8 mouse cellular contexts compared by ENCODE assay signal in genomic region chr12:11149421-11150191, GRCm38 (mm10). TPM values are rescaled to one million over a fixed set of nuclear protein-coding genes. Genes with fewer than 3 reads are reported as not detected.
DNase-seq lines count a peak whose midpoint lies in the region; ATAC-seq lines count a peak whose summit lies in the region.

No protein-coding gene starts in this region.

- under 1% methylated on average over 41 of the region's 41 CpGs for WGBS in hindbrain, embryonic 13.5 days

- H3K9ac ChIP-seq in hindbrain, embryonic 13.5 days: peak overlapping the region; percentile 69

- H3K4me2 ChIP-seq in hindbrain, embryonic 13.5 days: peak overlapping the region; percentile 95

- H3K36me3 ChIP-seq in hindbrain, embryonic 13.5 days: no peaks in the 10 kb centered on the region

- peaks cover 20% of the 10 kb centered on the region for H3K4me1 ChIP-seq in hindbrain, embryonic 13.5 days (replicated peaks)

- no peak overlapping the region for H3K27ac ChIP-seq in hindbrain, embryonic 13.5 days

- peaks cover 59% of the 10 kb centered on the region for H3K27me3 ChIP-seq in hindbrain, embryonic 13.5 days

- DNase-seq in ES-CJ7 (ENCODE audit: low read depth, low spot score): peak; percentile 72
- DNase-seq in brain, adult 2 months (ENCODE audit: low read depth, low spot score): peak; percentile 56
- DNase-seq in gastrocnemius, adult 18-20 months (ENCODE audit: low spot score): peak; percentile 46
- DNase-seq in layer of hippocampus, postnatal 25 days (ENCODE audit: extremely low spot score in 1 of 2, low spot score in 1 of 2): peak; percentile 31 to 34
- DNase-seq in lung, postnatal 14 days: peak; percentile 70
- peak; percentile 70 to 71 for DNase-seq in right cerebral cortex, postnatal 10 days (ENCODE audit: low spot score in 2 of 2)
- DNase-seq in spleen, postnatal 14 days (ENCODE audit: low spot score in 2 of 2): no peak

- ATAC-seq in hindbrain, embryonic 13.5 days (ENCODE audit: low FRiP score): peak; percentile 77

- no peaks in the 10 kb centered on the region for H3K9me3 ChIP-seq in hindbrain, embryonic 13.5 days

- H3K4me3 ChIP-seq in hindbrain, embryonic 13.5 days: peak overlapping the region; percentile 63

RNA-seq across cellular contexts. Expression of gene Kcns3, which starts 1.2 kb away (rescaled TPM):
- under 1 TPM; 0.53 to 0.93 TPM for total RNA-seq in gastrocnemius, adult 18-20 months (2021)
- 0.44 and 0.79 TPM in 2 replicates for polyA plus RNA-seq in hindbrain, embryonic 13.5 days (2015; fragmentation: Nextera tagmentation; extraction: Ambion mirVana)
- 10 to 100 TPM; 10.4 to 11.5 TPM for total RNA-seq in layer of hippocampus, postnatal 25 days (2021)

RNA-seq across cellular contexts. Expression of gene Msgn1, which starts 59.2 kb away (rescaled TPM):
- total RNA-seq in gastrocnemius, adult 18-20 months (2021): not detected
- polyA plus RNA-seq in hindbrain, embryonic 13.5 days (2015; fragmentation: Nextera tagmentation; extraction: Ambion mirVana): not detected in 2 replicates
- total RNA-seq in layer of hippocampus, postnatal 25 days (2021): not detected

Comparison
In these comparisons a context has a peak if more than half of its experiments do, and no peak if none do; other contexts are left out.
1. DNase-seq: peak in ES-CJ7 (single experiment), brain, adult 2 months (single experiment), gastrocnemius, adult 18-20 months (single experiment), layer of hippocampus, postnatal 25 days (2 of 2), lung, postnatal 14 days (single experiment) and right cerebral cortex, postnatal 10 days (2 of 2); none in spleen, postnatal 14 days (0 of 2).
2. RNA of gene Kcns3, which starts 1.2 kb away (total RNA-seq): 10.4 to 11.5 TPM in layer of hippocampus, postnatal 25 days; 0.53 to 0.93 TPM in gastrocnemius, adult 18-20 months; every median in the first group is over 4 times any median in the second.